Mouse (Mus musculus) layer of hippocampus, adult 2 months (tissue): ENCODE data around the gene Trmu. TPM values are rescaled to one million over a fixed set of nuclear protein-coding genes. Genes with fewer than 3 reads are reported as not detected.

Source experiments
- DNase-seq, 2 experiments: peaks; one replicate each; pipeline ENCODE4 v3.0.0; 2022; ENCODE audit warnings: low spot score in 2 of 2
- H3K27ac ChIP-seq: fragments of 200-600 bp; 2 replicates; pipeline ENCODE4 v1.8.1; 2022
- H3K4me3 ChIP-seq: fragments of 200-600 bp; 2 replicates; pipeline ENCODE4 v1.8.1; 2022; ENCODE audit warnings: mild to moderate bottlenecking
- CTCF ChIP-seq: fragments of 200-600 bp; conservative IDR thresholded peaks from 2 replicates; pipeline ENCODE4 v1.8.1; 2022; ENCODE audit warnings: antibody characterized with exemption, mild to moderate bottlenecking, moderate library complexity
- total RNA-seq, 2 experiments: library from RNA; stranded (reverse); gene quantifications; 2 replicates each; pipeline ENCODE4 v1.2.3; 2021

Gene Trmu
- total RNA-seq, 2 experiments from 2014 or later = 36.9 to 41.5 TPM

DNA sequence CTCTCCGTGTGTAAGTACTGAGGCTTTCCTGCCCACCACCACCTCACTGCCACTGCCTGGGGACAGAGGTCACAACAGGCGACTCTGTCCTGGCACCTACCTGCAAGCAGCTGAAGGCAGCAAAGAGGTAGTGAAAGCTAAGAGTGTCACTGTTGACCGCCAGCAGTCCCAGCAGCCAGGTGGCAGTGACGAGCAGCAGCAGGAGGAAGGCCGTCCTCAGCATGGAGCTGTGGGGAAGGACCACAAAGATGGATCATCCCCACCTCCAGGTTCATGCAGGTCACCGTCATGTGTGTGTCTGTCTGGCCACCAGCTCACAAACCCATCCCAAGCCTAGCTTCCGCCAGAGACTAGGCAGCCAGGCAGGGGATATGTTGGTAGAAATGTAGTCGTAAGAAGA, 24.7 kb downstream of the Trmu start:
- H3K4me3 ChIP-seq = no peak overlapping the region
- peak; percentile 68 for TF ChIP-seq CTCF
- no peak overlapping the region for H3K27ac ChIP-seq
- DNase-seq = no peak

DNA sequence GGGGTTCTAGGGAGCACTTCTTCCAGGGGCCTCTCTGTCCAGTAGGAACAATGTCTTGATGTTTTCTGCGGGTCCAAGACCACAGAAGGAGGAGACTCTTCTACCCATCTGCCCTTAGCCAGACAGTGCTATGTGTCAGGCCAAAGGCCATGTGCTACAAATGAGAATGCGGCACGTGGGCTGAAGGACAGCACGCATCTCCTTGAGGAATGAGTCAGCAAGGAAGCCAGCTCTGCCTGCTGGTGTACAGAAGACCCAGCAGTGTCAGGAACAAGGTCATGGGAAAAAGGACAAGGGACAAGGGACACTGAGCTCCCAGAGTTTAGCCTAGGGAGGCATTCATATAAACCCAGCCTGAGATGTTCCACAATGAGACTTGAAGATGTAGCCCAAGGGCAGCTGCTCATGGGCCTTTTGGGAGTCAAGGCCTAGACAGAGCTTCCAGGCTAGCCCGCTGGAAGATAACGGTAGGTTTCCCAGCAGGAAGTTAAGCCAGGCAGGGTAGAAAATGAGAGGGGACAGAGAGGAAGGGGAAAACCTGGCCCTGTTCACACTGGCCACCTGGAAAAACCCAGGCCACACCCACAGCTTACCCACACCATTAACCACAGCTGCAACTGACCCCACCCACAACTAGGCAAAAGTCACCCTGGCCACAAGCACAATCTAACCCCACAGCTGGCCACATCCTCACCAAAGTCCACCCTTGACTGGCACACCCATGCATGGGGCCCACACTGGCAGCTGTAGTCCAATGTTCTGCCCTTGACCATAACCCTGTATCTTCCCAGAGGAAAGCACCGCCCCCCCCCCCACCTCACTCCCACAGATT, 29.8 kb downstream of the Trmu start:
- DNase-seq = no peak
- no peak overlapping the region for H3K27ac ChIP-seq
- H3K4me3 ChIP-seq = no peak overlapping the region
- no peak for TF ChIP-seq CTCF

DNA sequence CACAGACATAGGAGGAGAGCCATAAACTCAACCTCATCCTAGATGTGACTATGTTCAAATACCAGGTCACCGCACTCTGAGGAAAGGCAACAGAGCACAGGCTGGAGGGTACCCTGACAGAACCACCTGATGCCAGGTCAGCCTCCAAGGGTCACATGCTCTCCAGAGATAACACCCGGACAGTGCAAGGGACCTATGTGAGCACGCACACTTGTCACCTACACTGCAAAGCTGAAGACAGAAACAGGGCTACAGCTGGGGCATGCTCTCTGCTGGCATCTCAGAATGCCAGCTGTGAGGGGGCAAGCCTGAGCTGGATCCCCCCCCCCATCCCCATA, 30.3 kb downstream of the Trmu start:
- H3K4me3 ChIP-seq = no peak overlapping the region
- no peak for TF ChIP-seq CTCF
- H3K27ac ChIP-seq = no peak overlapping the region
- no peak for DNase-seq

DNA sequence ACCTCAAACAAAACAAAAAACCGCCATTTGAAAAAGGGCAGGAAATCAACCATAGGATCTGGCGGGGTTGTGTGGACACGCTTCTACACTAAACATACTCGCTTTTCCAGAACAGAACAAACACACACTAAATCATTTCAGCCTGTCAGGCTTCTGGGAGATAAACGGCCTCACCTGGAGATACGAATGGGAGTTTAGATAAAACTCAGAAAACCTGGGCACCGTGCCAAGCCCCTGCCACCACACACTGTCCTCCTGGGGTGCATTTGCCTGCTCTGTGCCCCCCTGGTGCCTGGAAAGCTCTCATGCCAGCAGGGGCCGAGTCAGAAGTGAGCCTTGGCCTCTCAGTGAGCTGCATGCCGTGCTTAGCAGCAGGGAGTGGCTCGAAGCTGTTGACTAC, 30.8 kb downstream of the Trmu start:
- Histone ChIP-seq H3K4me3 (no peak overlapping the region), H3K27ac (no peak overlapping the region)
- DNase-seq = no peak
- TF ChIP-seq CTCF = no peak

DNA sequence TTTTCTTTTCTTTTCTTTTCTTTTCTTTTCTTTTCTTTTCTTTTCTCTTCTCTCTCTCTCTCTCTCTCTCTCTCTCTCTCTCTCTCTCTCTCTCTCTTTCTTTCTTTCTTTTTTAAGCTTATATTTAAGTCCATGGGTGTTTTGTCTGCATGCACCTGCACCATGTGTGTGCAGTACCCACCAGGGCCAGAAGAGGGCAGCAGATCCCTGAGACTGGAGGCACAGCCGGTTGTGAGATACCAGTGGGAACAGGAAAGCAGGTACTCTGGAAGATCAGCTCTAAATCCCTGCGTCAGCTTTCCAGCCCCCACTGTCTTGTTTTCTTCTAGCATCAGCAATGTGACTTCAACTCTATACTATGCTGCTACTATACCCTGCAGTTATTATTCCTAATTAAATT, 34.5 kb downstream of the Trmu start:
- peak; percentile 68 for TF ChIP-seq CTCF
- H3K4me3 ChIP-seq = no peak overlapping the region
- peak in 1 of 2 experiments; percentile 62 for DNase-seq
- H3K27ac ChIP-seq = no peak overlapping the region

DNA sequence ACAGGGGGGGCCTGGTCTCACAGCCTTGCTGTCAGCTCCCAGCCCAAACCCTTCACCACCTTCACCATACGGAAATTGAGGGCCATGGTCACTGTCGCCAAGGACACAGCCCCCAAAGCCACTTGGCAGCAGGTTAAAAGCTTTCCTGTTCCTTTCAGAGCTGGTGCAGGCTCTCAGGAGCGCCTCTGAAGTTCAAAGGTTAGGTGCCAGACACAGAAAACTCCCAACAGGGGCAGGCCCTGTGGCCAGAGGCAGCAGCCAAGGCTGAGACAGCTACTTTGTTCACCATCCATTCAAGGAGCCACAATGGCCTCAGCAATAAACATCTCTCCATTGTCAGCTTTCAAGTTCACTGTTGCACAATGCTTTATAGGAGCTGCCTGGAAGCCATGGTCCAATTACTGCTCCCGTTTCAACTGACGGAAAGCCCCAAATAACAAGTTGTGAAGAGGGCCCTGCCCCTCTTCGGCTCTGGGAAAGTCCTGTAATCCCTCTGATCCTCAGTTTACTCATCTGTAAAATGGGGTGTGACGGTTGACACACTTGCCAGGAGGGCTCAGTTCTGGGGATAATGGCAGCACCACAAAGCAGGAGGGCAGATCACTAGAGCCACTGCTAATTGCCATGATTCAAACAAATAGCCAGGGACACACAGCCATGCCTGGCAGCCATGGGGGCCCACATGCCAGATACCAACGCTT, 40.2 kb downstream of the Trmu start:
- DNase-seq = no peak
- no peak for TF ChIP-seq CTCF
- H3K27ac ChIP-seq = no peak overlapping the region
- H3K4me3 ChIP-seq = no peak overlapping the region

DNA sequence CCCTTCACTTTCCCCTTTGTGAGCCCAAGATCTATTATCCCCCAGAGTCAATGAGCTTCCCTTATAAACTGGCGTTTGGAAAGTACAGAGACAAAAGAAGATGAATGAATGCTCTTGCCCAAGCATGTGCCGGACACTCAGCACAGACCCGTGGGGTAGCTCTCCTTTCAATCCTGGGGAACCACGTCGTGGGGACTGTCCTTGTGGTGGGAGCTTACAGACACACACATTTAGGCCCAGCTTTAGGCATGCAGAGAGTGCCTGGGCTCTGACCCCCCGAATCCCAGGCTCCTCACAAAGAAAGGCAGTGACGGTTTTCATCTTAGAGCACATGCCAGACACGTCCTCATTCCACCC, 40.8 kb downstream of the Trmu start:
- Histone ChIP-seq H3K27ac (no peak overlapping the region), H3K4me3 (no peak overlapping the region)
- DNase-seq = no peak
- TF ChIP-seq CTCF = no peak

DNA sequence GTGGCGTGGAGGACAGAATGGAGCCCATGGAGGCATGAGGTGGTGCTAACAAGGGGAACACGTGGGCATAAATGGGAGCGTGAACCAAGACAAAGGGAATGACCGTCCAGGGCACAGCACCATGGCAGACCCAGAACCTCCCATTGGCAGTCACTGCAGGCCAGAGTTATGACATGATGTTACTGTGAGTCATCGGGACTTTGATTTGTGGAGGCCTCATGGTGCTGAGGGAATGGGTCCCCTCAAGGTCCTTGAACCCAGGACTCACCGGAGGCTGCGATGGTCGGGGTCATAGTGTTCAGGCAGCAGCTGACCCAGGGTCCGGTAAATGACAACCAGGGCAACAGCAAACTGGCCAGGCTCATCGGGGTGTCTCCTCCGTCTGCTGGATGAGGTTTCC, 42.7 kb downstream of the Trmu start:
- no peak overlapping the region for H3K4me3 ChIP-seq
- H3K27ac ChIP-seq = no peak overlapping the region
- no peak for DNase-seq
- TF ChIP-seq CTCF = no peak

DNA sequence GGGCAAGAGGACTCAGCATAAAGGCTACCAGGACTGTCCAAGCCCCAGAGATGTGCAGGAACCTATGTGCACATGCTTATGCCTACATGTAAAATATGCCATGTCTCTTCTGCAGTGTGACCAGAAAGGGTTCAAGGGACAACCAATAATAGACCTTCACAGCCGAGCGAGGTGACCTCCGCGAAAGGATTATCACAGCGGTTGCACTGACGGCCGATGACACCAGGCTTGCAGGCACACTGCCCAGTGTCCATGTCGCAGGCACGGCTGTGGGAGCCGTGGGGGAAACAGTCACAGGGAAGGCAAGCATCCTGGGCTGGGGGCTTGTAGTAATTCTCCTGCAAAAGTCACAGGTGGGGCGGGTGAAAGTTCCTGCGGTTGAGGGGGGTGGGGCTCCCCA, 49.0 kb downstream of the Trmu start:
- no peak for DNase-seq
- Histone ChIP-seq H3K27ac (no peak overlapping the region), H3K4me3 (no peak overlapping the region)
- no peak for TF ChIP-seq CTCF

DNA sequence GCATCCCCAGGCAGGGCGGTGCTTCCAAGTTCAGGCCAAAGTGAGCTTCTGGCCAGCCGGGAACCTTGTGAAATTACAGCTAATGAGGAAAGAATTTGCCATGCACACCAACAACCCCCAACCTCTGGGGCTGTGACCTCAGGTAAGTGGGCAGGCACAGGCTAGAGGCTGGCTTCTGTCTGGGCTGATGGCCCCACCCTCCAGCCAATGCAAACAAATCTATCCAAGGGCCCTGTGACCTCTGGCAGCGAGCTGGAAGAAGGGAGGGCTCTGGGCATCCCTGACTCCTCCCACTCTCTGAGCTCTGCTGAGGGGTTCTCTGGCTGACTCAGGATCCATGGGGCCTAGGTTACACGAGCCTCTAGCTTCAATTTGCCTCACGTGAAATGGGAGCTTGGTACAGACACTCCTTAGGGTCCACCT, 56.5 kb downstream of the Trmu start:
- Histone ChIP-seq H3K27ac (no peak overlapping the region), H3K4me3 (no peak overlapping the region)
- TF ChIP-seq CTCF = no peak
- no peak for DNase-seq

Other genes starting within 250 kb of the Trmu start
- 1 to 10 TPM; 3.1 to 3.9 TPM for gene Ppara, start 144.3 kb upstream of the Trmu start, total RNA-seq
- 10 to 100 TPM; 18.6 to 22.3 TPM for gene Cdpf1, start 67.6 kb upstream of the Trmu start, total RNA-seq
- under 1 TPM; 0.74 to 0.81 TPM for gene Pkdrej, start 57.6 kb upstream of the Trmu start, total RNA-seq
- 1 to 10 TPM; 5.7 to 6.5 TPM for gene Ttc38, start 47.0 kb upstream of the Trmu start, total RNA-seq
- under 1 TPM; 0.42 to 0.54 TPM for gene Gtse1, start 19.6 kb upstream of the Trmu start, total RNA-seq
- gene Celsr1, start 154.5 kb downstream of the Trmu start, total RNA-seq = 1 to 10 TPM; 5.5 to 5.8 TPM
- 10 to 100 TPM; 24.8 to 28.7 TPM for gene Gramd4, start 178.4 kb downstream of the Trmu start, total RNA-seq